Mouse (Mus musculus) mature B cell (primary cell): ENCODE measurements around the gene 4933403O08Rik.

ENCODE experiments used
- in situ Hi-C: fragments of 300-500 bp; cut with MboI; formaldehyde crosslinking; loops from 2 replicates; pipeline ENCODE4 v1.14.3; 2019

Gene 4933403O08Rik

DNA sequence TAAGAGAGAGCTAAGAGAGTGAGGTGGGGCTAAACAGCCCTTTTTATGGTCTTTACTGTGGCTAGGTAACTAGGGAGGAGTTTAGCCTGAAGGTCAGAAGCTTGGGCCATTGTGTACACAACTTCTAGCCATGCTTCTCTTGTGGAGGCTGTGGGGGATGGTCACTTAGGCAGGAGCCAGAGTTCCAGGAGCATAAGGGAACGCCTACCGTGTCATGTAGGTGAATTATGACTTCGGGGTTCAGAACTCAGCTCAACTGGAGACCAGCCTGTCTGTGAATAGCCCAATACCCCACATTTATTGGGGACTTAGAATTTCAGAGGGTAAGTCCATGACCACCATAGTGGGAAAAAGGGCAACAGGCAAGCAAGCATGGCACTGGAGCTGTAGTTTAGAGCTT lies at the start of gene 4933403O08Rik:
Gene 4933403O08Rik, plus strand, starts transcription at position 301 of the 400 bp plus-strand sequence.
- in situ Hi-C loops = no loop called here

DNA sequence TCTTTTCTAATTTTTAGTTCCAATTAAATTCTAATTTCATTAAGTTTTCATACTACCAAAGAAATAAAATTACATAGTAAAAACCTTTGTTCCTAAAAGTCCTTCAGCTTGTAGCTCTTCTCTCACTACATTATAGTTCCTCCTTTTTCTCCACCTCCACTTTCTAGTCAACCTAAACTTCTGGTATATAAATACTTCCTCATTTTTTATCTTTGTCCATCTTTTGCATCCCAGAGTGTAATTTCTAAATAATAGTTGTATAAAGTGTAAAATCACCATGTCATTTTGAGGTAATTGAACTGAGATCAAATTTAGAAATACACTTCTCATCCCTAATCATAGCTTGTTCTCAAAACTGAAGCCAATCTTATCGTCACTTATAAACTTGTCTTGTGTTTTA lies 4.1 kb downstream of the 4933403O08Rik start:
- in situ Hi-C loops = no loop called here

DNA sequence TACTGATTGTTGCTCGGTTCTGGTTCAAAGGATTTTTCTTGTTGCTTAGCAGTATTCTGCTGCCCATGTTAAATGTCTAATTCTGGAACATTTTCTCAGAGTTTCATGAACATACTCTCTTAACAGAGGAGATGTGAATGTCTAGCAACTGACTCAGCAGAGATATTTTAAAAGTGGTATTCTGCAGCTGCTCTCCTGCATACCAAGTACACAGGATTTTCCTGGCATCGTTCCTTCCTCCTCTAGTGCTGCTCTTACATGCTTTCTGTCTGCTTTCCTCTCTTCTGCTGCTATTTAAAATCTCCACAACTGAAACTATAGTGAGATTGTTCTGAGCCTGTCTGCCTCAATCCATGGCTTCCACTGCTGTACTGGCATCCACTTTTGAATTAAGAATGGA lies 16.7 kb downstream of the 4933403O08Rik start:
- in situ Hi-C loops = no loop called here

DNA sequence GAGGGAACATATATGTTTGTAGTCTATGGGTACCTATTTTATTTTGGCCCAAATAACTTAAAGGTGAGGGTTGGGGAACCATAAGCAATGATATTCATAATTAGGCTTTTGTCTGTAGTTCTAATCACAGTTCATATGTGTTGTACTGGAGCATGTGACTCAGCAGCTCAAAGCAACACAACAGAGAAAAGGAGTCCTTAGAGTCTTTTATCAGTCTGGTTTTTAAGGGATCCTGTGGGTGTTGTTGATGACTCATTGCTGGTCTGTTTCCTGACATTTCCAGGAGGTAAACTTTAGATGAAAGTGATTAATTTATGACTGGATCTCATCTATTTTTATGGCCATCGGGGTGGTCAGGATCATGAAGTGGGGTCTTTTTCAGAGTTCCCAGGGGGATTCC lies 34.7 kb downstream of the 4933403O08Rik start:
- in situ Hi-C loops = no loop called here
